Mouse (Mus musculus): Measurements from ENCODE around the gene Eif2s3x. TPM values are rescaled to one million over a fixed set of nuclear protein-coding genes. Genes with fewer than 3 reads are reported as not detected.

The Eif2s3x gene
- total RNA-seq, 4 experiments from 2014 or later, result 117 to 237 (median 153) TPM

Other genes with a start within 250 kb of the Eif2s3x start
- gene AU015836, start 244.2 kb downstream of the Eif2s3x start, total RNA-seq (2022), result not detected
- gene Zfx, start 89.2 kb downstream of the Eif2s3x start, total RNA-seq (2022), result 10 to 100 TPM; 36.3 to 49.1 (median 41.8) TPM
- 10 to 100 TPM; 23.9 to 31.8 (median 26.8) TPM for gene Klhl15, start 21.7 kb upstream of the Eif2s3x start, total RNA-seq (2022)
- under 1 TPM in 3 of 4 experiments, not detected in 1; 0.13 to 0.40 (median 0.27) TPM for gene Fam90a1b, start 153.9 kb upstream of the Eif2s3x start, total RNA-seq (2022)
- gene Apoo, start 154.3 kb upstream of the Eif2s3x start, total RNA-seq (2022), result 10 to 100 TPM; 52.8 to 83.6 (median 67.5) TPM

Data from left cerebral cortex, adult 8-10 months (tissue).